Mouse (Mus musculus): ENCODE data around the gene Oit3.
"Not testable (repeated sequence)": the region's sequence is repeated elsewhere in the genome, so short reads cannot be mapped to it uniquely, and the experiment has no call there.

Oit3 gene

DNA sequence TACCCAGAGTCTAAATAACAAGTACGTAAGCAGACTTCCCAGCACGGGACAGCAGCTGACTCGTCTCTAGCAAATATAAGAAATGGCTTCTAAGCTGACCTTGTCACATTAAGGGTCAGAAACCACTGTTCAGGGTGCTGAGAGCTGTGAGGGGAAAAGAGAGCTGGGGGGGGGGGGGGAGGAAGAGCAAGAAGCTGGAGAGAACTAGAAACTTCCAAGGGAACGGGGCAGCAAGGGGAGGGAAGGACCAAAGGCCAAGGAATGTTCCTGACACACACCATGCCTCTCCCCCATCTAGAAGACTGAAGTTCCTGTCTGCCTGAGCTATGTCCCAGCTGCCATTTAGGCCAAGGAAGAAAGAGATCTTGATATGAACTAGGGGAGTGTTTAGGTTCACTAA lies 15.2 kb downstream of the Oit3 start:
- no peak for DNase-seq

DNA sequence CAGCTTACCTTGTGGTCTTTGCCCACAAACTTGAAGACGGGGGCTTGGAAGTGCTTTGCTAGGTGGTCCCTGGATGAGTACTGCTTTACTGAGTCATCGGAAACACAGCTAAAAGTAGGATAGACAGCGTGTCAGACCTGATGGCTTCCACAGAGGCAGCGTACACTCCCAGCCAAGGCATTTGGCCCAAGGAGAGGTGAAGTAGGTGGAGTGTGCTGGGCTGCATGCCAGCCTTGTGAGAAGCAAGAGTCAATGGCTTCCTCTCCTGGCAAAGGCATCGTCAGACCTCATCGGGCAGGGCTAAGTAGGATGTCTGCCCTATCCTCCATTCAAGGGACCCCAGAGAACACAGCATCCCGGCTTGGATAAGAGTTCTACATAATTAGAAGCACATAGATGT lies 16.2 kb downstream of the Oit3 start:
- no peak for DNase-seq

DNA sequence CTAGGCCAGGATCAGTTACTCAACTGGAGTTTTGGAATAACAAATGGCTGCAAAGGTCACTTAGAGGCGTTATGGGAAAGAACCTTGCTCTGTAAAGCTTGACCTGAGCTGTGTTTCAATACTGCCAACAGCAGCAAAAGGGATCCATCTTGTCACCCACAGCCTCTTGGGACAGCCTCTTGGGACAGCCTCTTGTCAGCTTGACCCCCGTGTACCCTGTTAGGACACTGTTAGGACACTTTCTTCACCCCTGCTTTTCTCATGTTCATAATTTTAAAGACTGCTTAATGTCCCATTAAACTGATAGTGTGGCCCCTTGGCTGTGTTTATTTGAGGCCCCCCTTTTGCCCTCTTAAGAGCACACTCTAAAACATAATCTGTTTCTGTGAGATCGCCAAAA lies 17.1 kb downstream of the Oit3 start:
- DNase-seq: no peak

DNA sequence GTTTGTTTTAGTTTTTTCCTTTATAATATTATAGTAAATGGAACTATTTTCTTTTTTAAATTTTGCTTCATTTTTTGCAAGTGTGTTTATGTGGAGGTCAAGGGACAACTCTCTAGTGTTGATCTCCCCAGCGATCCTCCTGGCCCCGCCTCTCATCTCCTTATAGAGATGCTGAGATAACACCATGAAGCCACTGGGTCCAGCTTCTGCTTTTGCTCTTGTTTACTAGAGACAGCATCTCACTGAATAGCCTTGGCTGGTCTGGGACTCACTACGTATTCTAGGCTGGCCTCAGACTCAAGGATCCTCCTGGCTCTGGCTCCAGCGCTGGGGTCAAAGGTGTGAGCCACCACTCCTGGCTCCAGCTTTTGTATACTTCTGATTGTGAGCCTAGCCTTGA lies 22.1 kb downstream of the Oit3 start:
- DNase-seq: no peak

DNA sequence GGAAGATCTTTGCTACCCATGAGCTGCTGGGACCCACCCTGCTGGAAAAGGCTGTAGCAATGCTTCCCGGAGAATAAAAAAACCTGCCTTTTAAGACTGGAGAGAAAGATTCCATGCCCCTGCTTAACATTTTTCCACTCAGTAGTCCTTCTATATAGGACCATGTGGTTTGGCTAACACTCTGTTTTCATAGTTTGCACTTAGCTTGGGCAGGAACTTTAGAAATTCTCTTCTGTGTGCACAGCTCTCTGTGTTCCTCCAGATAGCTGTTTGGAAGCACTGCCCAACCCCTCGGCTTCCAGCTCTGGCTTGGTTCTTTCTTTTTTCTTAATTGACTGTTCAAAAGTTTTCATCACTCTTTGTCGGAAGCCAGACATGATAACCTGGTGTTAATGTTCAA lies 25.0 kb downstream of the Oit3 start:
- DNase-seq: no peak

DNA sequence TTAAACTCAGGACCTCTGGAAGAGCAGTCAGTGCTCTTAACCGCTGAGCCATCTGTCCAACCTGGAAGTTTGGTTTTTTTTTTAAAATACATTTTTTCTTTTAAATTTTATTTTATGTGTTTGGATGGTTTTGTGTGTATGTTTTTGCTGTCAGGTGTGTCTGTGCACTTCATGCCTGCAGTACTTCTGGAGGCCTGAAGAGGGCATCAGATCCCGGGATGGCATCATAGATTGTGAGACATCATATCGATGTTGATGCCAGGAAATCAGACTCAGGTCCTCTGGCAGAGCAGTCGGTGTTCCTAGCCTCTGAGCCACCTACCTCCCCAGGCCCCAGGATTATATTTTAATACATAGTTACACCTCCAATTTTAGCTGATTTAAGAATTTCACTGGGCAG lies 27.9 kb downstream of the Oit3 start:
- DNase-seq: no peak

DNA sequence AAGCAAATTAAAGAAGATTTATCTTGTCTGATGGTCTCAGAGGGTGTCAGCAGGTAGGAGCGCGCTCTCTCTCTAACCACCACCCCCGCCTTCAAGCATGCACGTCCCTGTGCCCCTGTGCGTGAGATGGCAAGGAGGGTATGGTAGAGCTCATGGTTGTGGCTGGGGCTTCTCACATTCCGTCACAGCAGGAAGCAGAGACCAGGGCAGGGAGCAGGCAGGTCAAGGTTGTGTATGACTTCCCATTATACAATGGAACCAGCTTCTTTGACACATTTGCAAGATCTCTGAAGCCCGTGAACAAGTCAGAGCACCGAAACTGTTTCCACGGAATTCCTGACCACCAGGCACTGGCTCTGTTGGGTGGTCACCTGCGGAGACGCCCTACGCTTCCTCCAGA lies 31.3 kb downstream of the Oit3 start:
- DNase-seq: no peak

DNA sequence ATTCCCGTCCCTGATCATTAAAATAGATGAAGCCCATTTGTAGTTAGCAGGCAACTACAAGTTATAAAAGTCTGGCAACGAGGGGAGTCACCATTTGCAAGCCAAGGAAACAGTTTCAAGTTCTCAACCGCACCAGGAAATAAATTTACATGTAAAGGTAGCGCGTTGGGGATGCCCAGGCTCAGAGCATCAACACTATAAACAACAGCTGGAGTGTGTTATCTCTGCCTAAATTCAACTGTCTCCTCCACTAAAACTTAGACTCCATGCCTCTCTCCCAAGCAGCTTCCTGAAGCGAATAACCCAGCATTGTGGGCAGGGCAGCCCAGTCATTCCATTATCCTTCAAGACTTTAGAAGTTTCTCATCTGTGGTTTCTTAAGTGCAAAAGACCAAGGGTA lies 33.1 kb downstream of the Oit3 start:
- no peak for DNase-seq

DNA sequence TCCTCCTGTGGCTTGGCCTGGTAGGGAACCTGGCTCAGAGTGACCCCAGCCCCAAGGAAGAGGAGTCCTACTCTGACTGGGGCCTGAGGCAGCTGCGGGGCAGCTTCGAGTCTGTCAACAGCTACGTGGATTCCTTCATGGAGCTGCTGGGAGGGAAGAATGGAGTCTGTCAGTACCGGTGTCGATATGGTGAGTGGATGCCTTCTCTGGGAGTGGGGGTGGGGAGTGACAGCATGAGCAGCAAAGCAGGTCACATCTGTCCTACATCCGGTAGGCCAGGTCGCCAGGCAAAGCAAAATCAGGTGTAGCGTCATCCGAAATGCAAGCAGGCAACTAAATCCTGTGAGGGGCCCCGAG lies 37.8 kb downstream of the Oit3 start:
- DNase-seq: no peak

DNA sequence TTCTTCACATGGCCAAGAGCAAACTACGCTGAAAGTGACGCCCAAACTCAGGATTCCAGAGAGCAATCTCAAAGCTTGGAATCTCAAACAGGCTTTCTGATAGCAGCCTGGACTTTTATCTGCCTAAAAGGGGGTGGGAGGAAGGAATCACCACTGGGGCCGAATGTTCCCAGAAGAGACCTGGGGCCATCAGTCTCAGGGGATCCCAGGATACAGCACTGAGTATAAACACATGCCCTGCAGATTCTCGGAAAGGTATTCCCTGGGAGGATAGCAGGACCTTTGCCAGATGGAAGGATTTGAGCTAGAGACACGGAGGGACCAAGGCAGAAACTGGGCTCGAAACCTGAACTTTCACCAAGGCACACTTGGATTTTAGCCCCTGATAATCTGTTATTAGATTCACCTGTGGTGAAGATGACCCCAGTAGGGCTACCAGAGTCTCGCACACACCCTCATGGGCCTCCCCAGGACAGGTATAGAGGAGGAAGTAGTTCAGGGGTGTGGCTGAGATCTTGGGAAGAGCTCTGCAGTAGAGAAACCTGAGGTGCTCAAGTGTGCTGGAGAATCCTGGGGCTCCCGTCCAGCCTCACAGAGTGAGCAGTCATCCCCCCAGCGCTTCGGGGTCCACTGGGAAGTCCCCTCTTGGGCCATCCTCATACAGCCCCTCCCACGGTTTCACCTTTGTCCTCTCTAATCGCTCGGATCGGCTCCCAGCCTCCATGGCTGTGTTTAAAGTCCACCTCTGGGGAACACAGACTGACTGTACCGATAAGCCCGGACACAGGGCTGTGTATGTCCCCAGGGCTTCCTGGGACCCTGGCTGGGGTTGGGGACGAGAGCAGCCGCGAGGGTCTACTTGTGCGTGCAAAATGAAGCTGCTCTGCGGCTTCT lies 38.4 kb downstream of the Oit3 start, which contains the start of gene Pla2g12b:
TSS of gene Pla2g12b (plus strand) at position 762 of the 894 bp plus-strand sequence.
- no peak for DNase-seq

DNA sequence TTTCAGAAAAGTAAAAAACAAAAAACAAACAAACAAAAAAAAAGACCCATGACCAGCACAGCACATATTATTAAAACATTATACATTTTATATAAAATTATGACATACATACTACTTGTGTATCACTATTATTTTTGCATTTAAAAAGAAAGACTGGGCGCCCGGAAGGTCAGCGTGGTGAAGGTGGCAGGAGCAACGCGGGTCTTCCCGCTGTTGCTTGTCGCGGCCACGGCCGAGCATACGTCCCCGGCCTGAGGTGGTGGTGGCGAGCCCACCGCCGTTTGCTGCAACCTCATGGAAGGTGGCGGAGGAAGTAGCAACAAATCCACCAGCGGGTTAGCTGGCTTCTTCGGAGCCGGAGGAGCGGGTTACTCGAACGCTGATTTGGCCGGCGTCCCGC lies 46.1 kb downstream of the Oit3 start, which contains the start of gene Gm10273:
TSS of gene Gm10273 (plus strand) at position 172 of the 400 bp plus-strand sequence.
- not testable (repeated sequence) for DNase-seq

DNA sequence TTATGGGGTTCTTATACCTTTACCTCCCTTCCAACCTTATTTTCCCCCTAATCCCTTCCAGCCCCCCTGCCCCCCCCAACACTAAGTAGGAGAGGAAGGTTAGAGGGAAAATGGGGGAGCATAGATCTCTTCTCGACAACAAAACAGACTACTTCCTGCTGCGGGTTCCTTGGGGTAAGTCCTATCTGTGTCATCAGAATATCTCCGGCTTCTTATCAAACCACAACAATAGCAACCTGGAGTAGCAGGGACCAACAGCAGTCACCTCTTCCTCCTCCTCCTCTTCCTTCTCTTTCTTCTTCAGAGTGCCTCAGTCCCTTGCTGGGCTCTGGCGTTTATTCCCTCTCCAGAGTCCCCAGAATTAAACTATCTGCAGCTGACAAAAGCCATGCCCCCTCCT lies 49.7 kb downstream of the Oit3 start:
- DNase-seq: no peak

DNA sequence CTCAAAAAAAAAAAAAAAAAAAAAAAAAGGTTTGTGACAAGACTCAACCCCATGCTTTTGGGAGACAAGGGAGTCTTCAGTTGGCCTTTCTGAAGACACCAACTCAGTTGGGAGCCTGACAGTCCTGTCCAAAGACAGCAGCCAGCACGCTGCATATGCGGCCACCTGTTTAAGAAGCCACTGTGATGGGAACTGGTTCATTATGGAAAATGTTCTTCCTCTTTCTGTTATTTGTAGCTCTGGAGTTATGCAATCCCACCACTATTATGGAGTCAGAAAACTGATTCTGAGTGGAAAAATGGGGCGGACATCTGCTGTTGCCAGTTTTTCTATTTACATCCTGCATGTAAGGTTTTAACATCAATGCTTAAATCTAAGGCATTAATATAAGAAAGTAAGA lies 51.9 kb downstream of the Oit3 start:
- DNase-seq: peak; percentile 11

DNA sequence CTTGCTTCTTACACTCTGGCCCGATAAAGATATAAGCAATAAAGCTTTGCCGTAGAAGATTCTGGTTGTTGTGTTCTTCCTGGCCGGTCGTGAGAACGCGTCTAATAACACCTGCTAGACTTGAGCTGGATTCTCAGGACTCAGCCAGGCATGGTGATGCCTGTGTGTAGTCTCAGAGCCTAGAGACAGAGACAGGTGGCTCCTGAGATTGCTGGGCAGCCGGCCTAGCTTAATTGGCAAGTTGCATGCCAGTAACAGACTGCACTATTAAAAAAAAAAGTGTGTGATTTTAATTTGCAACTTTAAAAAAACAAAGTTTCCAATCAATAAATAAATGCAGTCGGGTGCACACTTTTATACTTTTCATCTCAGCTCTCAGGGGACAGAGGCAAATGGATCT lies 54.6 kb downstream of the Oit3 start:
- DNase-seq: peak; percentile 24

DNA sequence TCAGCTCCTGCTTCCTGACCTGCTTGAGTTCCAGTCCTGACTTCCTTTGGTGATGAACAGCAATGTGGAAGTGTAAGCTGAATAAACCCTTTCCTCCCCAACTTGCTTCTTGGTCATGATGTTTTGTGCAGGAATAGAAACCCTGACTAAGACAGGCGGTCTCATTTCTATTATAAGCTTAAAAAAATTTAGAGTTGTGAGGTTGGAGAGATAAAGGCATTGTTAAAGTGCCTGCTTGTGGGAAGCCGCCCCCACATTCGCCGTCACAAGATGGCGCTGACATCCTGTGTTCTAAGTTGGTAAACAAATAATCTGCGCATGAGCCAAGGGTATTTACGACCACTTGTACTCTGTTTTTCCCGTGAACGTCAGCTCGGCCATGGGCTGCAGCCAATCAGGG lies 60.0 kb downstream of the Oit3 start:
- DNase-seq: not testable (repeated sequence)

DNA sequence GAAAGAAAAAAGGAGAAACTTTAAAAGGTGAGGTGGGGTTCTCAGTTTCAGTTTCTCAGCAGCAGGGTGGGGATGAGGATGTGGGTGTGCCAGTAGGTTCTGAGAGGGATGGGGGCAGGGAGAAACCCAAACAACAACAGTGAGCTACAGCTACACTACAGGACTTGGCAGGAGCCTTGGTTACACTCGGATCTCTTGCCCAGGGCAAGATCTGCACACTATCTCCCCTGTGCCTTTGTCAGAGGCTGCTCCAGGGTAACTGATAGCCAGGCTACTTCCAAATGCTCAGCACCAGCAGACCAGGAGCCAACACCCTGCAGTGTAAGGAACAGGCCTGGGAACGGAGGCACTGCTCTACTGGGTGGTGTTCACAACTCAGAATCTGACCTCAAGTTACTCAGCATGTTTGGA lies 61.2 kb downstream of the Oit3 start:
- DNase-seq: no peak

DNA sequence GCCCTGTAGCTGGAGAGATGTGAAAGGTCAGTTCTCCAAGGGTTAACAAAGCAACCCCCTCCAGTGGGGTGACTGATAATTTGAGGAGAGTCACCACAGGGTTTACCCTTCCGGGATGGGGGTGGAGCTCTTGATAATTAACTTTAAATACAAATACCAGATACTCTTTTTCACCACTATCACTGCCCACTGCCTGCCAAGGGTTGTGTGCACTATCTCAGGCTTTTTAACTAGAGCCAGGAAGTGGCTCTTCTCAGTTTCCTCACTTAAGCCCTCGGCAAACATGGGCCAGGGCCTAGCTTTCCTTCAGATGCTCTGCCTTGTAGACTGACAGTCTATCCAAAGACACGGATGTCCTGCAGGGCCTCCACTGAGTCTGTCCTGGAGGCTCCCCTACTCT lies 61.7 kb downstream of the Oit3 start:
- DNase-seq: no peak

DNA sequence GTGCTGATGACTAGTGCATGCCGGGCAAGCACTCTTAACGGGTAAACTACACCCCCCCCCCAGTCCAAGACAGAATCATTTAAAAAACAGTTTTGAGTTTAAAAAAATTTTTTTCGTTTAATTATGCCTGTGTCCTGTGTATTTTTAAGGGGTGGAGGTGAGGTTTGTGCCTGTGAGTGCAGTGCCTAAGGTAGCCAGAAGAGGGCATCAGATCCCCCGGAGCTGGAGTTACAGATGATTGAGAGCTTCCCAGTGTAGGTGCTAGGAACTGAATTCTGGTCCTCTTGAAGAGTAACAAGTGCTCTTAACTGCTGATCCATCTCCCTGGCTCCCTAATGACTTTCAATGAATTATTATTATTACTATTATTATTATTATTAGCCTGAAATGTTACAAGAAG lies 62.9 kb downstream of the Oit3 start:
- no peak for DNase-seq

DNA sequence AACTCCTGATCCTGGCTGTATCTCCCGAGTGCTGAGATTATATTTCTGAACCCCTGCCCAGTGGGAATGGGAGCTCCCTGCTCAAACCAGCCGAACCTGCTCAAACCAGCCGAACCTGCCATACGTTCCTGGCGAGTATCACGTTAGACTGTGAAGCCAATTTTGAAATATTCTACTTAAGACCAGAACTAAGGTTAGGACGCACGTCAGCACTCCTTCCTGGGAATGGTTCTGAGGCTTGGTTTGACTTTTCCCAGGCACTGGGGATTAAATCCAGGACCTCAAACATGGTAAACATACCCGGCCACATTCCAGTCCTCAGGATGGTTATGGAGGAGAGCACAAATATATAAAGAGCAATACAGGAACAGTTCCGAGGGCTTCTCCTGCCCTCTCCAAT lies 63.7 kb downstream of the Oit3 start:
- no peak for DNase-seq

Data from right cerebral cortex, postnatal 25 days (tissue).